Mouse (Mus musculus) left cerebral cortex, adult 8-10 months (tissue): ENCODE results near the gene Gm29133. TPM values are rescaled to one million over a fixed set of nuclear protein-coding genes. Genes with fewer than 3 reads are reported as not detected.

Experiments
- DNase-seq, 2 experiments: peaks; one replicate each; pipeline ENCODE4 v3.0.0; 2022; ENCODE audit warnings: low spot score in 2 of 2
- total RNA-seq, 4 experiments: library from RNA; stranded (reverse); gene quantifications; 2 replicates each; pipeline ENCODE4 v1.2.4; 2022

Gm29133 gene
- not detected for total RNA-seq

- DNase-seq = no peak
Measured at GRCm38 (mm10) chr3:75747897-75748296, at the start of gene Gm29133. Gm29133 (plus strand) TSS chr3:75748197.

- no peak for DNase-seq
Measured at GRCm38 (mm10) chr3:75699088-75699487, 48.9 kb upstream of the Gm29133 start.

DNA sequence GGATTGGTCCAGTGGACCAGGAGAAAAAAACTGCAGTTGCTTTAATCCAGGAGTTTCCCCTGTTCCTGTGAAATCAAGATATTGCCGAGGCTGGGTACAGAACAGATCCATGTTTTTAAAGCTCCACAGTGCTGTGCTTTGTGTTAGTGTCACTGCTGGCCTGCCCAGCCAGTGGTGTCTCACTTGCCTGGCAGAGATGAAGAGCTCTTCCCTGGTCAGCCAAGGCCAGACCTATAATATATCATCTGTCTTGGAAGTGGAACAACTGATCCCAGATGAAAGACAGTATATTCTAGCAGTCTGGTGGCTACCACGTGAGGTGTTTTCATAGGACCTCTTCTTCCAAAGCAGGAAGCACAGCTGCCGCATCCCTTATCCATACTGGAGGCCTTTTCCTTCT lies 46.7 kb upstream of the Gm29133 start:
- no peak for DNase-seq

DNA sequence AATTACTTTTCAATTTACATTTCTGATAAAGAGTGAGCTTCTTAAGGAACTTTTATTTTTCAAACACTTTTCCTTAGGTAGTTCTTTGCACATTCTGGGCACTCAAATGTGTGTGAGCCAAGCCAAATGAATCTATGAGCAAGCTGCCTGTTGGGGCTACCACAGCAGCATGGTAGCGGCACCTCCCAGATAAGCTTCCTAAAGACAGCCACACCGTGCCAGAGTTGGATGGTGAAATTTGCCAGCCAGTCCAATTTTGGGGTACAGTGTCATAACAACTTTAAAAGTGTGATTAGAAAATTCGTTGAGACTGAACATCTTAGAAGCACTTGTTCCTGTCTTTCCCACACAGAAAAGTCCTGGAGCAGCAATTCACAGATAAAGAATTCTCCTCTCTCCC lies 41.5 kb upstream of the Gm29133 start:
- DNase-seq = peak in 1 of 2 experiments; percentile 62

DNA sequence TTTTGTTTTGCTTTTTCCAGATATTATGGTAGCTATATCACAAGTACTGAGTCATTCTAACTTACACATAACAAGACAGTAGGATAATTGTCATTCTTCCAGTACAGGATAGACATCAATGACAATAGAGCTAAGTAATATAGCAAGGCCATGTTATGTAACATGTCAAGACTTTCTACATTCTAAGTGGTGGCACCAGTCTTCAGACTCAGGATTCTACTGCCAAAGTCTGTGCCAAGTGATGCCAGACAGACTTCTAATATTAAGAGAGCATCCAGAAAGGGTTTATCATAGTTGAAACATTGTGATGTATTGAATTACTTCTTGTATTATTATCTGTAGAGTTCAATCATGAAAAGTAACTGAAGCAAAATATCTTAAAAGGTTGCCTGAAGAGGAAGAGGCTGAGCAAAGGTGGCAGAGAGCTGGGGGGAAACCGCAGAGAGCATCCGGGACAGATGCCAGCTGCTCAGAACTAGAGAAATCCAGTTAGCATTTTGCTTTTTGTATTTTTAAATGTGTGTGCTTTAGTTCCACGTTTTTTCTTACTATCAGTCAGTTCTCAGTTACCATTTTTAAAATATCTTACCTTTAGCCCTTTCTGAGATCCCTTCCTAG lies 34.2 kb upstream of the Gm29133 start:
- no peak for DNase-seq

DNA sequence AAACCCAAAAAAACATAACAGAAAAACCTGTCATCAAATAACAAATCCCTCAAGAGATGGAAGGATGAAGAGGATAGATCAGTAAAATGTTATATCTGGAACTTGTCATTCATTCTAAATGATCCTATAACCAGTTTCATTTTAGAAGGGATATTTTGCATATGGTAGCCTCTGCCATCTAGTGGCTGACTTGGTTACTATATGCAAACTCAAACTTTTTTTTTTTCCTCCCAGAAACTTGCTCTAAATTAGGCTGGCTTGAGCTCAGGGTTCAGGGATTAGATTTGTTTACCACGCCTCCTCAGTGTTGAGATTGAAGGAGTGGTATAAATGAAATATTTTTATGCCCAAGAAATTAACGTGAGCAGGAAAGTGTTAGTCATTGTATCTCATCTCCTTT lies 27.3 kb upstream of the Gm29133 start:
- no peak for DNase-seq

GRCm38 (mm10) chr3:75730982-75731600 lies 16.9 kb upstream of the Gm29133 start:
- no peak for DNase-seq

DNA sequence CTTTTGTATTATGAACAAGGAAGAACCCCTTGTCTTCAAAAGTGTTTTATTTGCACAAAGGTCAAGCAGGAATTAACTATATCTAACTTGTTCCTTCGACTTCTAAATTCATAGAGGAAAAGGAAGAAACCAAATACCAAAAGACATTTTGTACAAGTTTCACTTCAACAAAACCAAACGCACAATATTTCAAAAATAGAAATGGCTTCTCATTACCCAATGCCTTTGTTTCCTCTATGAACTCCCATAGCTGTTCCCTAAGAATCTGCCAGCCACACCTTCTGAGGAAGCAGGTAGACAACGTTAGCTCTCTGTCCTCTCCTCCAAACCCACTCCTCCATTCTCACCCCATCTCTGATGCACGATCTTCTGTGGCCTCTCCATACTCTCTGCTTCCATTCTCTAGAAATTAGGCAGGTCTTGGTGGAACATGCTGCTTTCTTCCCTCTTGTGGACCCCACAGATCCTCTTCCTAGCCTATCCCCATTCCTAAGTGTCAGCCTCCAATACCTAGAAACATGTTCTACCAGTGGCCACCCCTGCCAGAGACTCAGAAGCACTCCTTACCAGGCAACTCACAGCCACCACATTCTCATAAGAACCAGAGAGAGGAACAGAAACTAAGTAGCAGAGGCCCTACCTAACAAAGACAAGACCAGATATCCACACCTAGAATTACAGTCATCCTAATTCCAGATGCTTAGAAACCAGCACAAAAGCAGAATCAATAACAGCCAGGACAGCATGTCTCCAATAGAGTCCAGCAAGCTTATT lies 4.1 kb upstream of the Gm29133 start:
- no peak for DNase-seq

- no peak for DNase-seq
Measured at GRCm38 (mm10) chr3:75745343-75745742, 2.7 kb upstream of the Gm29133 start.

DNA sequence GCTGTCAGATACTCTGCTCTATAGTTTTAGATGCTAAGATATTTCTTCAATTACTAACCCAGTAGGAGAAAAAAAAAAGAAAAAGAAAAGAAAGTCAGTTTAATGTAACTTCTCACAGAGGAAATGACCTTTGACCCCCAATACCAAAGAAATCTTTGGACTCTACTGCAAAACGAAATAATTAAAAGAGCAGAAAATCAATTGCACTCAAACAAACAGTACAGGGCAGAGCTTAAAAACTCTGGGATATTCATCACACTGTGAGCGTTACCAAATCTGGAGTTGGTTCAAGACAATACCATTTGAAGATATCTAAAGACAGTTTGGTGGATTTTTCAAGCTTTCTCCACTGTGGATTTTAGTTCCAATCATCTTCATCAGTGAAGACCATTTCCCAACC lies 15.4 kb downstream of the Gm29133 start:
- DNase-seq = no peak

GRCm38 (mm10) chr3:75774253-75774652 lies 26.3 kb downstream of the Gm29133 start:
- DNase-seq = no peak

- no peak for DNase-seq
Measured at GRCm38 (mm10) chr3:75808001-75808400, 60.0 kb downstream of the Gm29133 start.

GRCm38 (mm10) chr3:75823934-75824333 lies 75.9 kb downstream of the Gm29133 start:
- no peak for DNase-seq

DNA sequence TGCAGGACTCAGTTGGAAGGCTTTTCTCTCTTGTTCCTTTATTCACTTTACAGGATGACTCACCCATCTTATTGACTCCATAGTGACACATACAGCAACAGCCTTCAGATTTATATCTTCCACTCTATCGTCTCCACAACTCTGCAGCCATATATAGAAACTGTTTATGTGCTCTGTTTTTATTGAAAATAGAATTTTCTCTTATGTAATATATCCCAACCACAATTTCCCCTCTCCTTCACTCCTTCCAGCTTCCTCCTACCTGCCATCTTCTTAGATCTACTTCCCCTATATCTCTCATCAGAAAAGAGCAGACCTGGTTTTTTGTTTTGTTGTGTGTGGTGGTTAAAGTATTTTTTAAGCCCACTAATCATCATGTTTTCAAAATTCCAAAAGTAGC lies 76.5 kb downstream of the Gm29133 start:
- no peak for DNase-seq

GRCm38 (mm10) chr3:75834827-75835226 lies 86.8 kb downstream of the Gm29133 start:
- no peak for DNase-seq

DNA sequence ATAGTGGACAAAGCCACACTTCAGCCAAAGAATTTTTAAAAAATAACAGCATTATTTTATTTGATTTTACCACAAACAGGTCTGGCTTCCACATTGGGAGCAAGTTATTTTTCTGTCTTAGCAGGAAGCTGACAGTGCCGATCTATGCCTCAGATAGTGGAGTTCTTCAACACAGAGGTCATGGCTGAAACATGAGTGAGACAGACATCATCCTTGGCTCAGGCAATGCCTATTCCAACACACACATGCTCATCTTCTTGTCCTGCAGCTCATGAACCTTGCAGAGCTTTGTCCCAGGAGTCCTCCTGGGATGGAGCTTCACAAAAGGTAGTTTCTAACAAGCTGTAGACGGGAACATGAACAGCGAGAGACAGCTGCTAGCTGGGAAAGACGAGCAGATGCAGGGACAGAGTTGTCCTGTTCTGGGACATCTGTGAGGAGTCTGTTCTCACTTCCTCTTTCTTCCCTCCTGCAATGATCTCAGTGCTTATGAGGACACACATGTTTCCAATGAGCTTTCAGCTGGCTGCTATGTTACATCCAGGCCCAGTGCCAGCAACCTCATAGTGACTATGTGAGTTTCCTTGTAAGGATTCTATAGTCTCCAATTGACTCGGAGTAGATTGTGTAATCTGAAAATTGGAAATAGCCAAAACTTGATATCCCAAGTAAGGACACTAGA lies 87.4 kb downstream of the Gm29133 start:
- no peak for DNase-seq

Other genes starting within 250 kb of the Gm29133 start
- 10 to 100 TPM; 55.0 to 70.1 (median 56.8) TPM for gene Pdcd10, start 191.3 kb upstream of the Gm29133 start, total RNA-seq
- 100 to 1,000 TPM; 245 to 339 (median 291) TPM for gene Serpini1, start 190.7 kb upstream of the Gm29133 start, total RNA-seq
- 10 to 100 TPM; 20.8 to 27.6 (median 25.6) TPM for gene Golim4, start 208.8 kb downstream of the Gm29133 start, total RNA-seq